Mouse (Mus musculus): ENCODE measurements around the gene Smad1. TPM values are rescaled to one million over a fixed set of nuclear protein-coding genes. Genes with fewer than 3 reads are reported as not detected.

Gene Smad1
- polyA plus RNA-seq, 1 experiment: 29.5 TPM

DNA sequence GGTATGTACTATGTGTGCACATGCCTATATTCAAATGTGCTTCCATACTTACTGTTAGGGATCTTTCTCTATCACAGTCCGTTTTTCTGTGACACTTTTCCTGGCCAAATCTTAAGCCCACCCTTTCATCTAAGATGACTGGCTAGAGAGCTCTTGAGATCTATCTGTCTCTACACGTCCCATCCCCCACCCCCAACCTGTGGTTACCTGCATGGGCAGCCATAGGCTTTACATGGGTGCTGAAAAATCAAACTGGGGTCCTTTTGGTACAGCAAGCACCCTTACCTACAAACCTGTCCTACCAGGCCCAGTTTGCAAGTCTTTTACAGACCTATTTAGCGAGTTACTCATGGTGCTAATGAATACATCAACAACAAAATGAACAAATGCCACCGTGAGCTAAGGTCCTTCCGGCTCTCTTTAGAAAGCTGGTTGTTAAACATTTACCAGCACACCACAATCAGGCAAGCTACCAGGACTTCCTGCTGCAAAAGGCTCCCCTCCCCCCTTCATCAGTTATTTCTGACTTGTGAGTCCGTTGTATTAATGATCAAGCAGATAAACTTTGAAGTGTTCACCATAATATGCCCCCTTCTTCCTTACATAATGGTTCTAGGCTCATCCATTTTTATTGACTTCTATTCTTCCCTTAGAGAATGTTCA is 5.7 kb upstream of the Smad1 start:
- WGBS: 80% methylated on average over 6 of the region's 6 CpGs
- H3K27me3 ChIP-seq (ENCODE audit: control insufficient read depth, insufficient read depth, low read length): no peaks in the 10 kb centered on the region
- no peak for DNase-seq
- no peak overlapping the region for H3K4me3 ChIP-seq (replicated peaks; ENCODE audit: insufficient read depth, low read depth, low read length)
- H3K27ac ChIP-seq (ENCODE audit: insufficient read depth, low read length): no peak overlapping the region
- no peaks in the 10 kb centered on the region for H3K4me1 ChIP-seq (ENCODE audit: control insufficient read depth, insufficient read depth, low read length)
- TF ChIP-seq CTCF (IDR thresholded peaks at IDR 0.05; ENCODE audit: borderline replicate concordance, insufficient read depth, low read depth, low read length) (no peak), POLR2A (IDR thresholded peaks at IDR 0.05; ENCODE audit: borderline replicate concordance, insufficient read depth, low read length) (no peak)

DNA sequence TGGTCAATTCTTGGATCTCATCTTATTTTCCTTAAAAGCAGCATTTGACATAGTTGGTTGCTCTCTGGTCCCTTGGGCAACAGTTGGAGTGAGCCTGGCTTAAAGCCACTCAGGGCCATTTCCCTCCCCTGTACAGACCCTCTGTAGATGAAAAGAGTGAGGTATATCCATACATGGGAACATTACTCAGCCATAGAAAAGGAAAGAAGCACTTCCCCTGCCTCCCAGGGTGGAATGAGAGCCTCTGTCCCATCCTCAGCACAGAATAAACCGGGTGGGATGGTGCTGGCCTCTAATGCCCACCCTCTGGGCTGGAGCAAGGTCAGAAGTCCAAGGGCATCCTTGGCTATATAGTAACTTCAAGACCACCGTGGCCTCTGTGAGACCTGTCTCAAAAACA is 1.4 kb upstream of the Smad1 start:
- no peak for DNase-seq
- Histone ChIP-seq H3K4me1 (ENCODE audit: control insufficient read depth, insufficient read depth, low read length) (peaks cover 4% of the 10 kb centered on the region; the same call in 1 of the 2 replicates), H3K27ac (ENCODE audit: insufficient read depth, low read length) (no peak overlapping the region), H3K4me3 (replicated peaks; ENCODE audit: insufficient read depth, low read depth, low read length) (no peak overlapping the region), H3K27me3 (ENCODE audit: control insufficient read depth, insufficient read depth, low read length) (no peaks in the 10 kb centered on the region)
- no peak for TF ChIP-seq POLR2A (IDR thresholded peaks at IDR 0.05; ENCODE audit: borderline replicate concordance, insufficient read depth, low read length)
- TF ChIP-seq CTCF (IDR thresholded peaks at IDR 0.05; ENCODE audit: borderline replicate concordance, insufficient read depth, low read depth, low read length): no peak
- WGBS: 87% methylated on average over 2 of the region's 2 CpGs

DNA sequence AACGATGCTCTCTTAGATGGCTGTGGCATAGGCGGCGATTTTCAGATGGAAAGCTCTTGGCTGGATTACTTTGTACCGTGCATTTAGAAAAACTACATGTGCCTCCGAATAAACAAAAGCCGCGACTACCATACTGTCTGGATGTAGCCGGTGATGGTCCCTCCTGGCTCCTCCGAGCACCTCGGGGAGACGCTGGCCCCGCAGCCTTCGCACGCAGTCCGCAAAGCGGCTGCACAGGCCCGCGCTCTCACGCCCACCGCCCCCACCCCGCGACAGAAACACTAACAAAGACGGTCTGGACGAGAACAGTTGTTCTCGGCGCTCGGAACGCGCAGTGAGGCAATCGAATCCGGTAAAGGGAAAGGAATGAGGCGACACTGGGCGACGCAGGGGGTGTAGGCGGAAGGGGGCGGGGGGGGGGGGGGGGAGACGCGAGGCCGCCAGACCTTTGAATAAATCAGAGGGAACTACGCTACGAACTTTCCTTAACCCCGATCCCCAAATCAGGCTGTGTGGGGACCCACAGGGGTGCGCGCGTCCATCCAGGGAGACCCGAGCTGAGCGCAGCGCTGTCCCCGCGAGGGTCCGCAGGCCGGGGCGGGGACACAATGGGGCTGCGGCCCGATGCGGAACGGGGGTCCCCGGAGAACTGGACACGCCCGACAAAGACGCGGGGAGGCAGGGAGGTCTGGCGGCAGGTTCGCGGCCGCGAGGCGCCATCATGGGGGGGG is 902 bp downstream of the Smad1 start:
- Histone ChIP-seq H3K27ac (ENCODE audit: insufficient read depth, low read length) (peak overlapping the region; percentile 70), H3K4me1 (ENCODE audit: control insufficient read depth, insufficient read depth, low read length) (peaks cover 8% of the 10 kb centered on the region), H3K4me3 (replicated peaks; ENCODE audit: insufficient read depth, low read depth, low read length) (peak overlapping the region; percentile 72), H3K27me3 (ENCODE audit: control insufficient read depth, insufficient read depth, low read length) (no peaks in the 10 kb centered on the region)
- TF ChIP-seq POLR2A (IDR thresholded peaks at IDR 0.05; ENCODE audit: borderline replicate concordance, insufficient read depth, low read length) (0 out of 2 replicates have a peak, but pooled peaks have one; percentile 20), CTCF (IDR thresholded peaks at IDR 0.05; ENCODE audit: borderline replicate concordance, insufficient read depth, low read depth, low read length) (no peak)
- peak; percentile 47 to 59 for DNase-seq
- under 1% methylated on average over 66 of the region's 68 CpGs for WGBS

DNA sequence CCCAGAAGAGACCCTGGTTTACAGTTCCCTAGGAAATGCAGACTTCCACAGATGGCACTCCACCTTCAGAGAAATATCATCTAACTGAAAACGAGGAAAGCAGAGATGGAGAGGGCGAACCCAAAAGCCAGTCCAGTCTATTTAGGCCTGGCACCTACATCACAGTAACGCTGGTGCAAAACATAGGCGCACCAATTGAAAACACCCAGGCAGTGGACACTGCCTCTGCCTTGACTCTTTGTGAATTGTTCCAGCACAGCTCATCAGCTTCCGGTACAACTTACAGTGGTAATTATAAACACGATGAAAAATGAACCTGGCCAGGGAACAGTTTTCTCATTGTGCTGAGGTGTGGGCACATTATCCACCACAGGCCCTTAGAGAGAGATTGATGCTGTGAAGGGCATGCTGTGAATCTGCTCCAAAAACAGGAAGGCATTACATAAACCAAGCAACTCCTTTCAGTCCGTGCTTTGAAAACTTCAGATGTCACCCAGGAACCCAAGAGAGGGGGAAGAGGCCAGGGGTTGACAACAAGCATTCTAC is 1.5 kb downstream of the Smad1 start:
- no peak for DNase-seq
- H3K27me3 ChIP-seq (ENCODE audit: control insufficient read depth, insufficient read depth, low read length): no peaks in the 10 kb centered on the region
- peaks cover 11% of the 10 kb centered on the region for H3K4me1 ChIP-seq (ENCODE audit: control insufficient read depth, insufficient read depth, low read length)
- no peak for TF ChIP-seq CTCF (IDR thresholded peaks at IDR 0.05; ENCODE audit: borderline replicate concordance, insufficient read depth, low read depth, low read length)
- no peak for TF ChIP-seq POLR2A (IDR thresholded peaks at IDR 0.05; ENCODE audit: borderline replicate concordance, insufficient read depth, low read length)
- peak overlapping the region; percentile 72 for H3K4me3 ChIP-seq (replicated peaks; ENCODE audit: insufficient read depth, low read depth, low read length)
- peak overlapping the region; percentile 60 for H3K27ac ChIP-seq (ENCODE audit: insufficient read depth, low read length)
- 4% methylated on average over 7 of the region's 7 CpGs for WGBS

DNA sequence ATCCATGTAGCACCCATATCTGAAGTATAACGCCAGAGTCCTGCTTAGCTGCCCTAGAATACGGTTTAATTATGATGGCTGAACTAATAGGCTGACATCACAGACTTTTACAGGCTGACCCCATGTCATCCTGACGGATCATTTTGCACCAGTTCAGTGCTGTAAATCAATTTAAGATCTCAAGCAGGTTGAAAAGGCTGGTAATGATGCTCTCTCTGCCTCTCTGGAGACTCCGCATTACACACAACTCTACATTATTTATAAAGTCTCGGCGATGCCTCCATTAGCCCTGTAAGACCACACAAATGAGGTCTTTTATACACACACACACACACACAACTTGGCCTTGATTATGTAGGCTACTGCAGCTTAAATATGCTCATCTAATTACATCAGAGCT is 2.4 kb downstream of the Smad1 start:
- TF ChIP-seq POLR2A (IDR thresholded peaks at IDR 0.05; ENCODE audit: borderline replicate concordance, insufficient read depth, low read length): no peak
- TF ChIP-seq CTCF (IDR thresholded peaks at IDR 0.05; ENCODE audit: borderline replicate concordance, insufficient read depth, low read depth, low read length): no peak
- Histone ChIP-seq H3K27me3 (ENCODE audit: control insufficient read depth, insufficient read depth, low read length) (no peaks in the 10 kb centered on the region), H3K4me3 (replicated peaks; ENCODE audit: insufficient read depth, low read depth, low read length) (no peak overlapping the region), H3K4me1 (ENCODE audit: control insufficient read depth, insufficient read depth, low read length) (peaks cover 11% of the 10 kb centered on the region), H3K27ac (ENCODE audit: insufficient read depth, low read length) (no peak overlapping the region)
- no peak for DNase-seq
- WGBS: 51% methylated on average over 6 of the region's 6 CpGs

DNA sequence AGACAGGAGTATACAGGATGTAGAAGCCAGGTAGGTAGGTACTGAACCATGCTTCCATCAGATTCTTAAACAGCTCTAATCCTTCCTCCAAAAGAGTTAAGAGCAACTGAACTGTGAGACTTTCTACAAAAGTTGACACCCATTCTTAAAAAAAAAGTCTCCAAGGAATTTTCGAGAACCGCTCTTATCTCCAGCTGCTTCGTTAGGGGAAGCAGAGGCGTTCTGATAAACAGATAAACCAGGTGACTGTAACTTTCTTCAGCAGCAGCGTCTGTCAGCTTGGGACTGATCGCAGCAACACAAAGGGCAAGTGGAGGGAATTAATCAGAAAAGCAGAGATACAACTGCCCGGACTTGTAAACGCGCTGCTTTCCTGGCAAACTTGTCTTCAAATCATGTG is 5.3 kb downstream of the Smad1 start:
- peaks cover 18% of the 10 kb centered on the region for H3K4me1 ChIP-seq (ENCODE audit: control insufficient read depth, insufficient read depth, low read length)
- no peak overlapping the region for H3K4me3 ChIP-seq (replicated peaks; ENCODE audit: insufficient read depth, low read depth, low read length)
- TF ChIP-seq CTCF (IDR thresholded peaks at IDR 0.05; ENCODE audit: borderline replicate concordance, insufficient read depth, low read depth, low read length) (no peak), POLR2A (IDR thresholded peaks at IDR 0.05; ENCODE audit: borderline replicate concordance, insufficient read depth, low read length) (no peak)
- no peak for DNase-seq
- WGBS: 72% methylated on average over 9 of the region's 9 CpGs
- H3K27ac ChIP-seq (ENCODE audit: insufficient read depth, low read length): no peak overlapping the region
- H3K27me3 ChIP-seq (ENCODE audit: control insufficient read depth, insufficient read depth, low read length): no peaks in the 10 kb centered on the region

DNA sequence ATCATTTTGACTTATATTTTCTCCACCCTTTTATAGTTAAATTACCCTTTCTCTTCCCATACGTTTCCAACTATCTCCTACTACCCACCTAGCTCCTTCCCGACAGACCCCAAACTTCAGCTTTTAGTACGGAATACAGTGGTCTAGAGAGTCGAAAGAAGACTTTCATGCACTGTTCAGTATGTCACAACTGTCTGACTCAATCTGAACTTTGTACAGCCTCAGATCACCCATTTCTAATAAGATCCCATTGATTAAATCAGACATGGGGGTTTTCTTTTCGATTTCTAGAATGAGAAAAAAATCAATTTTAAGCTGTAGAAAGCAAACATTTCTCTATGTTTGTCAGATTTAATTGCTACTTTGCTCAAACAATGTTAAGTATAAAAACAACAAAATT is 6.1 kb downstream of the Smad1 start:
- Histone ChIP-seq H3K4me3 (replicated peaks; ENCODE audit: insufficient read depth, low read depth, low read length) (no peak overlapping the region), H3K4me1 (ENCODE audit: control insufficient read depth, insufficient read depth, low read length) (peaks cover 18% of the 10 kb centered on the region), H3K27me3 (ENCODE audit: control insufficient read depth, insufficient read depth, low read length) (no peaks in the 10 kb centered on the region), H3K27ac (ENCODE audit: insufficient read depth, low read length) (no peak overlapping the region)
- DNase-seq: no peak
- TF ChIP-seq POLR2A (IDR thresholded peaks at IDR 0.05; ENCODE audit: borderline replicate concordance, insufficient read depth, low read length) (no peak), CTCF (IDR thresholded peaks at IDR 0.05; ENCODE audit: borderline replicate concordance, insufficient read depth, low read depth, low read length) (no peak)
- 92% methylated on average over 5 of the region's 5 CpGs for WGBS
